Mouse (Mus musculus): Measurements from ENCODE around the gene Ppp1r9b. TPM values are rescaled to one million over a fixed set of nuclear protein-coding genes. Genes with fewer than 3 reads are reported as not detected.
A peak's percentile ranks its signal among the peaks of the same experiment; 100 is the strongest.

The Ppp1r9b gene
- 18.4 and 19.4 TPM in 2 replicates for polyA plus RNA-seq (2015; fragmentation: Nextera tagmentation; extraction: Ambion mirVana)

DNA sequence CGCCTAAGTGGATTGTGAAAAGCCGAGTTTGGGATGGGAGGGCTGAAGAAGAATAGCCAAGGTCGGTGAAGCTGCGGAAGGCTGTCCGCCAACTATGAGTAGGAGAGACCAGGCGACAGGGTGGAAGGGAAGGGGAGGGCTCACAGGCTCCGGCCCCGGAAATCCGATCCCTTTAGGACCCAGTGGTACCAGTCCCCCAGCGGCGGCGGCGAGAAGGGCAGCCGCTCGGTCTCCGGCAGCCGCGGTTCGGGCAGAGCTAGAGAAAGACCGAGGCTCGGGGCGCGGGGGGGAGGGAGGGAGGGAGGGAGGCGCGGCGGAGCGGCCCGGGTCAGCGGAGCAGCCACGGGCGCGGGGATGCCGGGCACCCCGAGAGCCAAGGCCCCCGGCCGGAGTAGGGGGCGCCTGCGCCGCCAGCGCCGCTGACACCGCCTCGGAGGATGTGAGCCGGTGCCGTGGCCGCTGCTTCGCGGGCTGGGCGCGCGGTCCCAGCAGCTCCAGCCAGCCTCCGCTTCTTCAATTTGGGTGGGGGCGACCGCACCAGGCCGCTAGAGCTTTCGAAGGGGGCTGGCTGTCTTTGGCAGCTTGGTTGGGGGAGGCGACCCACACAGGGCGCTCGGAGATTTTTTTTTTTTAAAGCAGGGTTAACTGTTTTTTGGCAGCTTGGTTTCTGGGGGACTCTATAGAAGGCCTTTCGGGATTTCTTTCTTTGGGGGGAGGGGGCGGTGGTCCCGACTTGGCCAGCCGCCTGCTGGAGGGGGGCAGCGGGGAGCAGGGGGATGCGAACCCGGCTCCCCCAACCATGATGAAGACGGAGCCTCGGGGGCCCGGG, at the start of gene Ppp1r9b:
TSS of gene Ppp1r9b (plus strand) at position 287 of the 829 bp plus-strand sequence.
- H3K4me2 ChIP-seq (ENCODE audit: low read length), result peak within 1 kb of the TSS; percentile 97
- no peaks in the 10 kb centered on the region for H3K9me3 ChIP-seq (replicated peaks; ENCODE audit: control insufficient read depth, low read length, poor library complexity, severe bottlenecking)
- H3K36me3 ChIP-seq (ENCODE audit: control insufficient read depth, insufficient read depth, low read length), result no peaks in the 10 kb centered on the region
- ATAC-seq, result peak; percentile 83
- under 1% methylated on average over 42 of the region's 69 CpGs for WGBS
- H3K27ac ChIP-seq (ENCODE audit: low read length), result peak within 1 kb of the TSS; percentile 96
- H3K4me1 ChIP-seq (ENCODE audit: control insufficient read depth, insufficient read depth, low read length), result peaks cover 50% of the 10 kb centered on the region
- peak within 1 kb of the TSS; percentile 90 for H3K4me3 ChIP-seq (ENCODE audit: low read depth, low read length)
- H3K27me3 ChIP-seq (ENCODE audit: control insufficient read depth, insufficient read depth, low read depth, low read length), result no peaks in the 10 kb centered on the region
- peak within 1 kb of the TSS; percentile 91 for H3K9ac ChIP-seq (ENCODE audit: low read depth, low read length)

GRCm38 (mm10) chr11:94941121-94941520, 49.7 kb upstream of the Ppp1r9b start:
- Histone ChIP-seq H3K27ac (ENCODE audit: low read length) (no peak overlapping the region), H3K9me3 (replicated peaks; ENCODE audit: control insufficient read depth, low read length, poor library complexity, severe bottlenecking) (no peaks in the 10 kb centered on the region), H3K4me1 (ENCODE audit: control insufficient read depth, insufficient read depth, low read length) (peaks cover 9% of the 10 kb centered on the region), H3K27me3 (ENCODE audit: control insufficient read depth, insufficient read depth, low read depth, low read length) (peaks cover 31% of the 10 kb centered on the region), H3K4me3 (ENCODE audit: low read depth, low read length) (no peak overlapping the region), H3K4me2 (ENCODE audit: low read length) (no peak overlapping the region), H3K36me3 (ENCODE audit: control insufficient read depth, insufficient read depth, low read length) (no peaks in the 10 kb centered on the region), H3K9ac (ENCODE audit: low read depth, low read length) (no peak overlapping the region)
- no peak for ATAC-seq
- 38% methylated on average over 9 of the region's 9 CpGs for WGBS

- Histone ChIP-seq H3K9ac (ENCODE audit: low read depth, low read length) (no peak overlapping the region), H3K27me3 (ENCODE audit: control insufficient read depth, insufficient read depth, low read depth, low read length) (peaks cover 24% of the 10 kb centered on the region), H3K36me3 (ENCODE audit: control insufficient read depth, insufficient read depth, low read length) (no peaks in the 10 kb centered on the region), H3K27ac (ENCODE audit: low read length) (no peak overlapping the region), H3K9me3 (replicated peaks; ENCODE audit: control insufficient read depth, low read length, poor library complexity, severe bottlenecking) (no peaks in the 10 kb centered on the region), H3K4me1 (ENCODE audit: control insufficient read depth, insufficient read depth, low read length) (peaks cover 9% of the 10 kb centered on the region), H3K4me2 (ENCODE audit: low read length) (no peak overlapping the region), H3K4me3 (ENCODE audit: low read depth, low read length) (no peak overlapping the region)
- 84% methylated on average over 8 of the region's 8 CpGs for WGBS
- ATAC-seq, result no peak
Measured at GRCm38 (mm10) chr11:94941776-94942175, 49.1 kb upstream of the Ppp1r9b start.

DNA sequence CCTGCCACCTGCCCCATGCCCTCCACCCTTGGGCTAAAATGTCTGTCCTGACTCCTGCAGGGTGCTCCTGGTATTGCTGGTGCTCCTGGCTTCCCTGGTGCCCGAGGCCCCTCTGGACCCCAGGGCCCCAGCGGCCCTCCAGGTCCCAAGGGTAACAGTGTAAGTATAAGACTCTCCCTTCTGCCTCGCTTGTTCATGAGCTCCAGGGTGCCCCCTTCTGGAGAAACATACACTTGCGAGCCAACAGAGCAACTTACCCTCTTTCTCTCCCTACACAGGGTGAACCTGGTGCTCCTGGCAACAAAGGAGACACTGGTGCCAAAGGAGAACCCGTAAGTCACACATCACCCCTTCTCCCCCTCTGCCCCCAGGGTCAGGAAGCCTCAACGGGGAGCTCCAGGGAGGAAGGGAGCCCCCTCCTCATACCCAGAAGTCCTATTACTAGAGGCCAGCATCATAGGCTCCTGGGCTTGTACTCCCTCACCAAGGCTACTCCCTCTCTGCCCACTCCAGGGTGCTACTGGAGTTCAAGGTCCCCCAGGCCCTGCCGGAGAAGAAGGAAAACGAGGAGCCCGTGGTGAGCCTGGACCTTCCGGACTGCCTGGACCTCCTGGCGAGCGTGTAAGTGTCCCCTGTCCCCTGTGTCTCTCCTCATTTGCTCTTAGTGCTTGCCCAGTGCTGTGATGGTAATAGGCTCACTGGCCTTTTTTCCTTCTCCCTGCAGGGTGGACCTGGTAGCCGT, 48.4 kb upstream of the Ppp1r9b start:
- Histone ChIP-seq H3K27me3 (ENCODE audit: control insufficient read depth, insufficient read depth, low read depth, low read length) (peaks cover 22% of the 10 kb centered on the region), H3K4me1 (ENCODE audit: control insufficient read depth, insufficient read depth, low read length) (peaks cover 6% of the 10 kb centered on the region), H3K9me3 (replicated peaks; ENCODE audit: control insufficient read depth, low read length, poor library complexity, severe bottlenecking) (no peaks in the 10 kb centered on the region), H3K9ac (ENCODE audit: low read depth, low read length) (no peak overlapping the region), H3K36me3 (ENCODE audit: control insufficient read depth, insufficient read depth, low read length) (no peaks in the 10 kb centered on the region), H3K4me3 (ENCODE audit: low read depth, low read length) (no peak overlapping the region), H3K27ac (ENCODE audit: low read length) (no peak overlapping the region), H3K4me2 (ENCODE audit: low read length) (no peak overlapping the region)
- 57% methylated on average over 12 of the region's 13 CpGs for WGBS
- no peak for ATAC-seq

- Histone ChIP-seq H3K27me3 (ENCODE audit: control insufficient read depth, insufficient read depth, low read depth, low read length) (peaks cover 16% of the 10 kb centered on the region), H3K4me3 (ENCODE audit: low read depth, low read length) (no peak overlapping the region), H3K4me1 (ENCODE audit: control insufficient read depth, insufficient read depth, low read length) (0 out of 2 replicates have a peak, but pooled peaks cover under 1% of the 10 kb centered on the region), H3K9me3 (replicated peaks; ENCODE audit: control insufficient read depth, low read length, poor library complexity, severe bottlenecking) (no peaks in the 10 kb centered on the region), H3K27ac (ENCODE audit: low read length) (no peak overlapping the region), H3K36me3 (ENCODE audit: control insufficient read depth, insufficient read depth, low read length) (no peaks in the 10 kb centered on the region), H3K9ac (ENCODE audit: low read depth, low read length) (no peak overlapping the region), H3K4me2 (ENCODE audit: low read length) (no peak overlapping the region)
- ATAC-seq, result no peak
- WGBS, result 85% methylated on average over 15 of the region's 15 CpGs
Measured at GRCm38 (mm10) chr11:94943054-94943453, 47.8 kb upstream of the Ppp1r9b start.

- no peak overlapping the region for H3K4me2 ChIP-seq (ENCODE audit: low read length)
- no peak overlapping the region for H3K4me3 ChIP-seq (ENCODE audit: low read depth, low read length)
- no peak for ATAC-seq
- no peaks in the 10 kb centered on the region for H3K4me1 ChIP-seq (ENCODE audit: control insufficient read depth, insufficient read depth, low read length)
- 0 out of 2 replicates have a peak, but pooled peaks cover 5% of the 10 kb centered on the region for H3K27me3 ChIP-seq (ENCODE audit: control insufficient read depth, insufficient read depth, low read depth, low read length)
- H3K36me3 ChIP-seq (ENCODE audit: control insufficient read depth, insufficient read depth, low read length), result no peaks in the 10 kb centered on the region
- no peaks in the 10 kb centered on the region for H3K9me3 ChIP-seq (replicated peaks; ENCODE audit: control insufficient read depth, low read length, poor library complexity, severe bottlenecking)
- H3K27ac ChIP-seq (ENCODE audit: low read length), result no peak overlapping the region
- 16% methylated on average over 8 of the region's 8 CpGs for WGBS
- H3K9ac ChIP-seq (ENCODE audit: low read depth, low read length), result no peak overlapping the region
Measured at GRCm38 (mm10) chr11:94944295-94944694, 46.5 kb upstream of the Ppp1r9b start.

GRCm38 (mm10) chr11:94945236-94945635, 45.6 kb upstream of the Ppp1r9b start:
- Histone ChIP-seq H3K4me2 (ENCODE audit: low read length) (no peak overlapping the region), H3K9me3 (replicated peaks; ENCODE audit: control insufficient read depth, low read length, poor library complexity, severe bottlenecking) (no peaks in the 10 kb centered on the region), H3K9ac (ENCODE audit: low read depth, low read length) (no peak overlapping the region), H3K27ac (ENCODE audit: low read length) (no peak overlapping the region), H3K4me3 (ENCODE audit: low read depth, low read length) (no peak overlapping the region), H3K27me3 (ENCODE audit: control insufficient read depth, insufficient read depth, low read depth, low read length) (0 out of 2 replicates have a peak, but pooled peaks cover 5% of the 10 kb centered on the region), H3K4me1 (ENCODE audit: control insufficient read depth, insufficient read depth, low read length) (no peaks in the 10 kb centered on the region), H3K36me3 (ENCODE audit: control insufficient read depth, insufficient read depth, low read length) (no peaks in the 10 kb centered on the region)
- WGBS, result 90% methylated on average over 12 of the region's 12 CpGs
- ATAC-seq, result no peak

GRCm38 (mm10) chr11:94952169-94952568, 38.7 kb upstream of the Ppp1r9b start:
- Histone ChIP-seq H3K36me3 (ENCODE audit: control insufficient read depth, insufficient read depth, low read length) (no peaks in the 10 kb centered on the region), H3K4me3 (ENCODE audit: low read depth, low read length) (no peak overlapping the region), H3K9me3 (replicated peaks; ENCODE audit: control insufficient read depth, low read length, poor library complexity, severe bottlenecking) (no peaks in the 10 kb centered on the region), H3K4me2 (ENCODE audit: low read length) (no peak overlapping the region), H3K27me3 (ENCODE audit: control insufficient read depth, insufficient read depth, low read depth, low read length) (no peaks in the 10 kb centered on the region), H3K27ac (ENCODE audit: low read length) (0 out of 2 replicates have a peak overlapping the region, but pooled peaks have one; percentile 11), H3K9ac (ENCODE audit: low read depth, low read length) (no peak overlapping the region), H3K4me1 (ENCODE audit: control insufficient read depth, insufficient read depth, low read length) (peaks cover 3% of the 10 kb centered on the region; the same call in 1 of the 2 replicates)
- ATAC-seq, result no peak
- 2% methylated on average over 6 of the region's 6 CpGs for WGBS

- H3K4me3 ChIP-seq (ENCODE audit: low read depth, low read length), result no peak overlapping the region
- H3K9me3 ChIP-seq (replicated peaks; ENCODE audit: control insufficient read depth, low read length, poor library complexity, severe bottlenecking), result no peaks in the 10 kb centered on the region
- H3K9ac ChIP-seq (ENCODE audit: low read depth, low read length), result no peak overlapping the region
- H3K27ac ChIP-seq (ENCODE audit: low read length), result no peak overlapping the region
- H3K36me3 ChIP-seq (ENCODE audit: control insufficient read depth, insufficient read depth, low read length), result no peaks in the 10 kb centered on the region
- H3K4me1 ChIP-seq (ENCODE audit: control insufficient read depth, insufficient read depth, low read length), result peaks cover 3% of the 10 kb centered on the region; the same call in 1 of the 2 replicates
- H3K4me2 ChIP-seq (ENCODE audit: low read length), result no peak overlapping the region
- no peak for ATAC-seq
- WGBS, result 73% methylated on average over 9 of the region's 9 CpGs
- H3K27me3 ChIP-seq (ENCODE audit: control insufficient read depth, insufficient read depth, low read depth, low read length), result no peaks in the 10 kb centered on the region
Measured at GRCm38 (mm10) chr11:94955103-94955502, 35.7 kb upstream of the Ppp1r9b start.
